Comparison of ENCODE assay signal across 14 mouse cellular contexts in the genomic region with DNA sequence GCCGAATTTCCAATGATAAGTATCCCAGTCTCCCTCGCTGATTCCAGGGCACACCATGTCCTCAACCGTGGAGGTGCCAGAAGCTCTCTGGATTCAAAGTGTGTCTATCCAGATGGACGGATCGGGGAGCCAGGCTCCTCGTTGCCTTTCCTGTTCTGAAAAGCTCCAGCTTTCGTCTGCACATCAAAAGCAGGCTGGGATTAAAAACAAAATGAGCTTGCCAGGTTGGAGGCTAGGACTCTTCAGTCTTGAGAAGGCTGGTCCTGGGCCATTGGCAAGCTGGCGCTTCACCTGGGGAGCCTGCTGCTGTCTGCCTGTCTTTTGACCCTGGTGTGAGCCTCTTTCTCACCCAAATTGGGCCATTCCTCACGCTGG. TPM values are rescaled to one million over a fixed set of nuclear protein-coding genes. Genes with fewer than 3 reads are reported as not detected.
DNase-seq lines count a peak whose midpoint lies in the region; ATAC-seq and TF ChIP-seq lines count a peak whose summit lies in the region.
"Had no signal": no experiment of that assay in that cellular context is flagged by ENCODE, and none has a peak within 500 bp of the region (broad histone marks: within the 10 kb centered on the region; RNA-seq: fewer than 3 reads in every experiment).

No protein-coding gene starts in this region.

- H3K4me1 ChIP-seq in heart, adult 2 months (ENCODE audit: control insufficient read depth, insufficient read depth, low read length): 0 out of 2 replicates have a peak, but pooled peaks cover 1% of the 10 kb centered on the region
- H3K4me1 ChIP-seq in heart, embryonic 12.5 days (replicated peaks): peaks cover 13% of the 10 kb centered on the region

- TF ChIP-seq EP300 in heart, adult 2 months (IDR thresholded peaks at IDR 0.05; ENCODE audit: insufficient read depth, low read depth, low read length): no peak

- no peaks in the 10 kb centered on the region for H3K36me3 ChIP-seq in heart, adult 2 months (ENCODE audit: control insufficient read depth, insufficient read depth, low read length)
- no peaks in the 10 kb centered on the region for H3K36me3 ChIP-seq in heart, embryonic 12.5 days
- H3K36me3 ChIP-seq: midbrain, embryonic 10.5 days; neural tube, embryonic 15.5 days had no signal

- DNase-seq in cerebellum, adult 11-12 months: peak; percentile 4
- DNase-seq in heart, adult 2 months: peak; percentile 30 to 33
- DNase-seq in brain, adult 2 months (ENCODE audit: low read depth, low spot score): peak; percentile 43
- DNase-seq in heart, postnatal 36 days: peak; percentile 20 to 30
- DNase-seq in retina, embryonic 14.5 days (ENCODE audit: low spot score): no peak
- DNase-seq: adrenal gland, postnatal 25 days; gastrocnemius, postnatal 10 days; kidney, postnatal 4 days had no signal

- intact Hi-C loops in heart, adult 2 months (cut with DNase I): no loop called here
- intact Hi-C loops in heart, postnatal 36 days (cut with DNase I): no loop called here

- ATAC-seq in cerebellum, adult (ENCODE audit: insufficient number of reproducible peaks, low FRiP score, low TSS enrichment): no peak
- ATAC-seq in heart, embryonic 12.5 days (ENCODE audit: insufficient number of reproducible peaks, low FRiP score): no peak
- no peak for ATAC-seq in activated CD4-positive, CD25-positive, alpha-beta regulatory T cell, adult 4 months
- ATAC-seq: inflammation-experienced regulatory T-cells, adult 6 months had no signal

- no peak for TF ChIP-seq CTCF in heart, adult 2 months (IDR thresholded peaks at IDR 0.05)

- WGBS in heart, adult 2 months: 66% methylated on average over 9 of the region's 9 CpGs
- WGBS in heart, embryonic 12.5 days: 59% methylated on average over 9 of the region's 9 CpGs

- no peaks in the 10 kb centered on the region for H3K79me2 ChIP-seq in heart, adult 2 months (replicated peaks; ENCODE audit: control insufficient read depth, insufficient read depth, low read length)

- no peaks in the 10 kb centered on the region for H3K27me3 ChIP-seq in heart, adult 2 months (ENCODE audit: control insufficient read depth, insufficient read depth, low read length)
- no peaks in the 10 kb centered on the region for H3K27me3 ChIP-seq in heart, embryonic 12.5 days (replicated peaks)
- H3K27me3 ChIP-seq: neural tube, embryonic 15.5 days had no signal

- TF ChIP-seq POLR2A in heart, adult 2 months (IDR thresholded peaks at IDR 0.05; ENCODE audit: insufficient read depth, low read depth, low read length): no peak

- H3K27ac ChIP-seq in heart, adult 2 months: no peak overlapping the region
- H3K27ac ChIP-seq in heart, embryonic 12.5 days (ENCODE audit: poor library complexity, severe bottlenecking): no peak overlapping the region
- H3K27ac ChIP-seq: neural tube, embryonic 15.5 days had no signal

- no peak overlapping the region for H3K4me2 ChIP-seq in heart, embryonic 12.5 days
- H3K4me2 ChIP-seq: neural tube, embryonic 15.5 days had no signal

- no peak overlapping the region for H3K9ac ChIP-seq in heart, adult 2 months (ENCODE audit: low read depth, low read length)
- H3K9ac ChIP-seq in heart, embryonic 12.5 days: no peak overlapping the region
- H3K9ac ChIP-seq: neural tube, embryonic 15.5 days had no signal

- no peaks in the 10 kb centered on the region for H3K9me3 ChIP-seq in heart, embryonic 12.5 days (replicated peaks)
- H3K9me3 ChIP-seq: midbrain, embryonic 10.5 days; neural tube, embryonic 15.5 days had no signal

- H3K4me3 ChIP-seq in heart, adult 2 months: no peak overlapping the region
- H3K4me3 ChIP-seq in heart, embryonic 12.5 days: no peak overlapping the region
- H3K4me3 ChIP-seq: midbrain, embryonic 10.5 days; neural tube, embryonic 15.5 days had no signal

RNA-seq across cellular contexts. Expression of gene Ubl3, which starts 56.9 kb away (rescaled TPM):
- 100 to 1,000 TPM in 1 of 2 experiments, 10 to 100 TPM in 1; 92.7 to 112 TPM for total RNA-seq in heart, adult 2 months (2021)
- polyA plus RNA-seq in heart, adult 2 months (2012; rRNA removed): 43.6 and 55.3 TPM in 2 replicates
- polyA plus RNA-seq in heart, embryonic 12.5 days (2016; fragmentation: Nextera tagmentation; extraction: Ambion mirVana): 69.1 and 70.4 TPM in 2 replicates
- 10 to 100 TPM; 90.7 to 96.1 TPM for total RNA-seq in heart, postnatal 36 days (2021)
- polyA plus RNA-seq in activated CD4-positive, CD25-positive, alpha-beta regulatory T cell, adult 4 months (2017; shearing (Covaris generic)): 100 to 1,000 TPM in 1 of 2 experiments, 10 to 100 TPM in 1; 86.3 to 124 TPM
